Mouse (Mus musculus): Measurements from ENCODE around the gene 4931428L18Rik. TPM values are rescaled to one million over a fixed set of nuclear protein-coding genes. Genes with fewer than 3 reads are reported as not detected.

Gene 4931428L18Rik
- polyA plus RNA-seq, 1 experiment from 2014 or later, result not detected

DNA sequence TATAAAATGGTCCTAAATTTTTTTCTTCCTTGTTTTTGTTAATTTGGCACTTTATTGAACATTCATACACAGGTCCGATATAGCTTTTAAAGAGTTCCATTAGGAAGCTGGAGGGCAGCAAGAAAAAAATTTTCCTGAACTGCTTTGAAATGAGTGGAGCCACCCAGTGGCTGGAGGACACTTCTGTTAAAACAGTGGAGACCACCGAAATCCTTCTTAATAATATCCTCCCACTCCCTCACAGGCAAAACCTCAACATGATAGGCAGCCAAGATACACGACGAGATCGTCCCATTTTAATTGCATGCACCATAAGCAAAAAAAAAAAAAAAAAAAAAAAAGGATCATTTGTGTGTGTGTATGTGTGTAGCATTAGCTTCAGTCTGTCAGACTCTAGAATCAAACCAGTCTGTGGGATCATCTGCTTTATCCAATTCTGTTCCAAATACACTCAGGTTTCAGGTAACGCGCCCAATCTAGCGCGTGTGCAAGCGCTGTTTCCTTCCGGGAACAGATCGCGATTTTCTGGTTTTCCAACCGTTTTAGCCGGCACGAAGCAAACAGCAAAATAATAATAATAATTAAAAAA, 274.0 kb downstream of the 4931428L18Rik start:
- H3K27ac ChIP-seq, result peak overlapping the region; percentile 100
- no peaks in the 10 kb centered on the region for H3K27me3 ChIP-seq
- no peaks in the 10 kb centered on the region for H3K9me3 ChIP-seq
- ATAC-seq (ENCODE audit: insufficient number of reproducible peaks, low FRiP score, low TSS enrichment, low read depth), result no peak
- H3K36me3 ChIP-seq, result peaks cover 19% of the 10 kb centered on the region
- H3K9ac ChIP-seq, result peak overlapping the region; percentile 86
- H3K4me3 ChIP-seq, result peak overlapping the region; percentile 82
- peak overlapping the region; percentile 44 for H3K4me2 ChIP-seq
- WGBS, result under 1% methylated on average over 16 of the region's 16 CpGs
- 0 out of 2 replicates have a peak, but pooled peaks cover 5% of the 10 kb centered on the region for H3K4me1 ChIP-seq

Other genes with a start within 250 kb of the 4931428L18Rik start
- gene AC153137.1, start 244.7 kb downstream of the 4931428L18Rik start, polyA plus RNA-seq (2015; fragmentation: Nextera tagmentation; extraction: Ambion mirVana), result not detected in 2 replicates
- not detected in 2 replicates for gene Lgsn, start 46.3 kb downstream of the 4931428L18Rik start, polyA plus RNA-seq (2015; fragmentation: Nextera tagmentation; extraction: Ambion mirVana)
- not detected in 2 replicates for gene Pih1d3, start 154 bp upstream of the 4931428L18Rik start, polyA plus RNA-seq (2015; fragmentation: Nextera tagmentation; extraction: Ambion mirVana)